Mouse (Mus musculus) liver, adult 2 months (tissue): ENCODE data around the gene Gm3055.
"Not testable (repeated sequence)": the region's sequence is repeated elsewhere in the genome, so short reads cannot be mapped to it uniquely, and the experiment has no call there.

ENCODE experiments used
- CTCF ChIP-seq: fragments of 200-500 bp; IDR thresholded peaks from 2 replicates; pipeline ENCODE4 v1.5.1; 2011; ENCODE audit warnings: low read depth, low read length, control low read depth
- POLR2A ChIP-seq: fragments of 200-500 bp; IDR thresholded peaks from 2 replicates; pipeline ENCODE4 v1.6.1; 2011; ENCODE audit warnings: low read length, control low read depth; ENCODE audit not compliant: insufficient read depth; ENCODE audit errors: extremely low read depth

GRCm38 (mm10) chr10:81811899-81812298 is 40.9 kb upstream of the Gm3055 start, which contains the start of gene Gm4767:
- TF ChIP-seq POLR2A, CTCF: not testable (repeated sequence)
